Mouse (Mus musculus): ENCODE measurements around the gene Ildr2.

DNA sequence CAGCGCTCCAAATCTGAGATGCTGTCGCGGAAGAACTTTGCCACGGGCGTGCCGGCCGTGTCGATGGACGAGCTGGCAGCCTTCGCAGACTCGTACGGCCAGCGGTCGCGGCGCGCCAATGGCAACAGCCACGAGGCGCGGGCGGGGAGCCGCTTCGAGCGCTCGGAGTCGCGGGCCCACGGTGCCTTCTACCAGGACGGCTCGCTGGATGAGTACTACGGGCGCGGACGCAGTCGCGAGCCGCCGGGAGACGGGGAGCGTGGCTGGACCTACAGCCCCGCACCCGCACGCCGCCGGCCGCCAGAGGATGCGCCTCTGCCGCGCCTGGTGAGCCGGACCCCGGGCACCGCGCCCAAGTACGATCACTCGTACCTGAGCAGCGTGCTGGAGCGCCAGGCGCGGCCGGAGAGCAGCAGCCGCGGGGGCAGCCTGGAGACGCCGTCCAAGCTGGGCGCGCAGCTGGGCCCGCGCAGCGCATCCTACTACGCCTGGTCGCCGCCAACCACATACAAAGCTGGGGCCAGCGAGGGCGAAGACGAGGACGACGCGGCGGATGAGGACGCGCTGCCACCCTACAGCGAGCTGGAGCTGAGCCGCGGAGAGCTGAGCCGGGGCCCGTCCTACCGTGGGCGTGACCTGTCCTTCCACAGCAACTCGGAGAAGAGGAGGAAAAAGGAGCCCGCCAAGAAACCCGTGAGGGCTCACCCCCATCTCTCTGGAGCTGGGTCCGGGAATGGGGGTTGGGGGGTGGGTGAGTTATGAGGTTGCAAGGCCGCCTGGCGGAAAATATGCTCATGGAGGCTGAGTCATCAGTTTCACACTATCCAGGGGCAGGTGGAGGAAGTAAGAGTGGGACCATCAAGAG is 55.1 kb downstream of the Ildr2 start:
- TF ChIP-seq CTCF (IDR thresholded peaks at IDR 0.05; ENCODE audit: control insufficient read depth, insufficient read depth, low read length) (no peak), POLR2A (IDR thresholded peaks at IDR 0.05; ENCODE audit: borderline replicate concordance, control insufficient read depth, low read depth, low read length) (no peak)
